Mouse (Mus musculus) stomach, embryonic 14.5 days (tissue): ENCODE data around the gene Cadm1. TPM values are rescaled to one million over a fixed set of nuclear protein-coding genes. Genes with fewer than 3 reads are reported as not detected.

Source experiments
- ATAC-seq: fragments of 200-750 bp; cut with Nextera tagmentation; 2 replicates; pipeline ENCODE4 v1.8.0; 2017; ENCODE audit warnings: low read depth, moderate TSS enrichment; ENCODE audit not compliant: insufficient number of reproducible peaks, insufficient read depth, low FRiP score
- H3K27ac ChIP-seq: fragments of 300-500 bp; sonication (generic); 2 replicates; pipeline ENCODE4 v1.5.1; 2014; ENCODE audit warnings: mild to moderate bottlenecking, low read length, moderate library complexity, mixed read lengths
- H3K27me3 ChIP-seq: fragments of 300-500 bp; sonication (generic); 2 replicates; pipeline ENCODE4 v1.6.1; 2014; ENCODE audit warnings: low read length, control low read depth, mixed read lengths; ENCODE audit not compliant: control insufficient read depth, insufficient read depth
- H3K36me3 ChIP-seq: fragments of 300-500 bp; sonication (generic); 2 replicates; pipeline ENCODE4 v1.6.1; 2014; ENCODE audit warnings: mild to moderate bottlenecking, control low read depth, low read length, moderate library complexity, mixed read lengths; ENCODE audit not compliant: control insufficient read depth, insufficient read depth
- H3K4me1 ChIP-seq: fragments of 300-500 bp; sonication (generic); 2 replicates; pipeline ENCODE4 v1.6.1; 2014; ENCODE audit warnings: low read length, control low read depth, mixed read lengths; ENCODE audit not compliant: control insufficient read depth, insufficient read depth
- H3K4me2 ChIP-seq: fragments of 300-500 bp; sonication (generic); replicated peaks from 2 replicates; pipeline ENCODE4 v1.6.1; 2014; ENCODE audit warnings: low read depth, low read length, control low read depth
- H3K4me3 ChIP-seq: fragments of 300-500 bp; sonication (generic); 2 replicates; pipeline ENCODE4 v1.5.1; 2014; ENCODE audit warnings: low read depth, low read length, control low read depth
- H3K9ac ChIP-seq: fragments of 300-500 bp; sonication (generic); replicated peaks from 2 replicates; pipeline ENCODE4 v1.6.1; 2014; ENCODE audit warnings: low read depth, mild to moderate bottlenecking, control low read depth, low read length, moderate library complexity, mixed read lengths
- H3K9me3 ChIP-seq: fragments of 300-500 bp; sonication (generic); 2 replicates; pipeline ENCODE4 v1.6.1; 2016; ENCODE audit warnings: low read depth, low read length, control low read depth; ENCODE audit not compliant: control insufficient read depth
- WGBS: fragments of 180-500 bp; shearing (Covaris S2); extraction: QIAGEN DNeasy Blood & Tissue Kit; methylation state at CpG from one replicate; pipeline ENCODE4 v1.1.7; 2014; 5-methylcytosine and 5-hydroxymethylcytosine counted together
- polyA plus RNA-seq: library from polyadenylated mRNA; unstranded; fragments of >200 nt; fragmentation: Nextera tagmentation; extraction: Ambion mirVana; gene quantifications from 2 replicates; pipeline ENCODE4 v1.2.1, GENCODE M21; 2014

Gene Cadm1
- polyA plus RNA-seq, 1 experiment from 2014 or later: 70.5 TPM

GRCm38 (mm10) chr9:47766342-47766741 lies 236.4 kb downstream of the Cadm1 start:
- no peaks in the 10 kb centered on the region for H3K27me3 ChIP-seq
- H3K36me3 ChIP-seq: no peaks in the 10 kb centered on the region
- no peak overlapping the region for H3K27ac ChIP-seq
- no peak overlapping the region for H3K4me2 ChIP-seq
- 38% methylated on average over 10 of the region's 10 CpGs for WGBS
- H3K4me1 ChIP-seq: peaks cover 21% of the 10 kb centered on the region
- no peak overlapping the region for H3K4me3 ChIP-seq
- H3K9me3 ChIP-seq: no peaks in the 10 kb centered on the region
- 0 out of 2 replicates have a peak, but pooled peaks have one; percentile 37 for ATAC-seq
- no peak overlapping the region for H3K9ac ChIP-seq

DNA sequence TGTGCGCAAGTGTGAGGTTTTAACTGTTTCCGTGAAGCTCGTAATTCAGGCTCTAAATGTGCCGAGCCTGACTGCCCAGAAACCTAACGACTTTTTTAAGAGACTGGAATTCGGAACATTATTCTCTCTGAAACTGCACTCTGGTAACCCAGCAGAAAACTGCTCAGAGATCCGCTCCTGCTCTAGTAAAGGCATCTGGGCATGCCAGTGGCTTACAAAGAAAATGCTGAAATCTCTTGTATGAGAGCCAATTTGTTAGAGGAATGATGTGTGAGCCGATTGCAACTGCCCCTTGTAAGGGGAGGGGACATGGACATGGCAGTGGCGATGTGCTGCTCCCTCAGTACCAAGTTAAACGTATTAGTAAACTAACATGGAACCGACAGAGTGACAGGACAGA lies 240.9 kb downstream of the Cadm1 start:
- no peaks in the 10 kb centered on the region for H3K36me3 ChIP-seq
- H3K9ac ChIP-seq: no peak overlapping the region
- H3K27me3 ChIP-seq: no peaks in the 10 kb centered on the region
- no peak overlapping the region for H3K4me3 ChIP-seq
- ATAC-seq: no peak
- no peaks in the 10 kb centered on the region for H3K9me3 ChIP-seq
- 30% methylated on average over 11 of the region's 11 CpGs for WGBS
- H3K27ac ChIP-seq: no peak overlapping the region
- H3K4me2 ChIP-seq: no peak overlapping the region
- H3K4me1 ChIP-seq: peaks cover 13% of the 10 kb centered on the region

DNA sequence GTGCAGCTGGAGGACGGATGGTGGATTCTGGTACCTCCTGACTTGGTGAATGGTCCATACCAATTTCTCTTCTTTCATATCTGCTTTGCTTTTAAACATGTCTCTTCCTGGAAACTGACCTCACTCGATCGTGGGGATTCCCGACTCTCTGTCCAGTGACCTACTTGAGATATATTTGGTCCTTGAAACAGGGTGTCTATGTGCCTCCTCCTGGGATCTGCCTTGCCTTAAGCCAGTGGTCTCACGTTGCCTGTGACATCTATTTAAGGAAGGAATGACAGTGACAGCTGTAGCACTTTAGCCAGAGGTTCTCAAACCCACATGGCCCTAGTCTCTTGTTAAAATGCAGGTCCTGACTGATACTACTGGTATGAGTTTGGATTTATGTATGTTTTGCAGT lies 242.0 kb downstream of the Cadm1 start:
- Histone ChIP-seq H3K4me3 (no peak overlapping the region), H3K27ac (no peak overlapping the region), H3K9ac (no peak overlapping the region), H3K27me3 (no peaks in the 10 kb centered on the region), H3K36me3 (no peaks in the 10 kb centered on the region), H3K4me1 (peaks cover 6% of the 10 kb centered on the region), H3K9me3 (no peaks in the 10 kb centered on the region), H3K4me2 (no peak overlapping the region)
- ATAC-seq: no peak
- 60% methylated on average over 5 of the region's 5 CpGs for WGBS

GRCm38 (mm10) chr9:47772750-47773149 lies 242.8 kb downstream of the Cadm1 start:
- no peak overlapping the region for H3K4me3 ChIP-seq
- 81% methylated on average over 6 of the region's 6 CpGs for whole genome bisulfite sequencing
- ATAC-seq: no peak

DNA sequence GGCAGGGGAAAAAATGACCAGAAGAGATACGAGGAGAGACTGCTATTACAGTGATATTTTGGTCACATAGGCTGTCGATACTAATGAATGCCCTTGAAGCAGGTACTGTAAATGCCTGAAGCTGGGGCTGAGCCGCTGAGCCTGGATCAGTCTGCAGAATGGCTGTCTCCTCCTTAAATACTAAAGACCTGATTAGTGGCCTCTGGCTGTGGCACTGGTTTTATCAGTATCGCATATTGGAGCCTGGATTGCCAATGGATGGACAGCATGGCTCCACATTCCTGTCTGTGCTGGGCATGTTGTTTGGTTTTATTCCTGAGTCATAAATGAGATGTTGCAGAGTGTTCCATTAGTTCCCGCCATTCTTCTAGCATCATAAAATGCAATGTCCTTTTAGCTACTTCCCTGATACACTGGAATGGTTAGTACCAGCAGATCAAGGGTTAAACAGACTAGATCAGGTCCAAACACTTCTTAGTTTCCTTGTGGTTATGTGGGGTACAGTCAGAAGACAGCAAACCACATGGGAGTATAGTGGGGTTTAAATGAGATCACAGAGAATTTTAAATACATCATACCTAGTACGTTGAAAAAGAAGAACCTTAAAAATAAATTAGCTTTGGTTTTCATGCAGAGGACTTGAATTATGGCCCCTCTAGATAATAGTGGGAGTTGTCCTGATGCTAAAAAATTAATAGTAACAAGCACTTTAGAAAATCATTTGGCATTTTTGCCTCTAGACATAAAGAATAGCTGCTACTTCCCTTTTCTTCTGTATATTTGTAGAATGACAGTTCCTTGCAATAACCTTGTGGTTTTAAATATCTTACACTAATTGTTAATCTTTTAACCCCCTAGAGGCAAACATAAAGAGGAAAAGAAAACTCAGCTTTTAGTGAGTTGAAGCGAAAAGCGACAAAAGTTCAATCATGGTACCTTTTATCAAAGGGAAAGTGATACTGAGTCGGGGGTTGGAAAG lies 247.3 kb downstream of the Cadm1 start:
- no peaks in the 10 kb centered on the region for H3K36me3 ChIP-seq
- H3K9me3 ChIP-seq: no peaks in the 10 kb centered on the region
- no peaks in the 10 kb centered on the region for H3K27me3 ChIP-seq
- ATAC-seq: no peak
- no peak overlapping the region for H3K4me3 ChIP-seq
- H3K9ac ChIP-seq: no peak overlapping the region
- WGBS: 81% methylated on average over 9 of the region's 9 CpGs
- H3K27ac ChIP-seq: no peak overlapping the region
- H3K4me2 ChIP-seq: no peak overlapping the region
- H3K4me1 ChIP-seq: no peaks in the 10 kb centered on the region

More at GRCm38 (mm10) chr9:47772750-47773149, 242.8 kb downstream of the Cadm1 start:
- no peak overlapping the region for H3K9ac ChIP-seq
- H3K27ac ChIP-seq: no peak overlapping the region
- H3K36me3 ChIP-seq: no peaks in the 10 kb centered on the region
- H3K9me3 ChIP-seq: no peaks in the 10 kb centered on the region
- no peaks in the 10 kb centered on the region for H3K27me3 ChIP-seq
- H3K4me2 ChIP-seq: no peak overlapping the region
- H3K4me1 ChIP-seq: peaks cover 6% of the 10 kb centered on the region

GRCm38 (mm10) chr9:47778438-47778837 lies 248.5 kb downstream of the Cadm1 start:
- WGBS: 50% methylated on average over 11 of the region's 11 CpGs

GRCm38 (mm10) chr9:47779291-47779690 lies 249.3 kb downstream of the Cadm1 start:
- 77% methylated on average over 6 of the region's 6 CpGs for WGBS
- Histone ChIP-seq H3K27me3 (no peaks in the 10 kb centered on the region), H3K27ac (no peak overlapping the region), H3K4me3 (no peak overlapping the region), H3K9me3 (no peaks in the 10 kb centered on the region), H3K9ac (no peak overlapping the region), H3K36me3 (no peaks in the 10 kb centered on the region), H3K4me1 (no peaks in the 10 kb centered on the region), H3K4me2 (no peak overlapping the region)
- ATAC-seq: no peak

More at GRCm38 (mm10) chr9:47778438-47778837, 248.5 kb downstream of the Cadm1 start:
- no peaks in the 10 kb centered on the region for H3K36me3 ChIP-seq
- no peaks in the 10 kb centered on the region for H3K9me3 ChIP-seq
- no peak overlapping the region for H3K4me3 ChIP-seq
- no peak overlapping the region for H3K9ac ChIP-seq
- H3K27me3 ChIP-seq: no peaks in the 10 kb centered on the region
- H3K27ac ChIP-seq: no peak overlapping the region
- H3K4me2 ChIP-seq: no peak overlapping the region
- no peak for ATAC-seq
- H3K4me1 ChIP-seq: no peaks in the 10 kb centered on the region

DNA sequence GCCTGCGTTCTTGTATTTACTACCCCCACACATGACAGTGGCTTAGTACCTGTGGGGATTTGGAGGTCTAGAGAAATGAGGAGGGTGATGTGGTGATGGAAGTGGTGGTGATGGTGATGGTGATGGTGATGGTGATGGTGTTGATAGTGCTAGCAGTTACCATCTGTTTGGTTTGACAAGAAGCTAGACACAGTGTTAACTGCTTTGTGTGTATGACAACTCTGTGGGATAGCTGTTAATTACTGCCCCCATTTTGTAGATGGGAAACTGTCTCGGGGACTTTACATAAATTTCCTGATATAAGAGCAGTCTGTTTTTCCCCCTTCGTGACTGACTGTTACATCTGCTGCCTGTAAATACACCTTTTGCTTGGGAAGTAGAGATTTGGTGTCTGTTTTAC lies 256.7 kb downstream of the Cadm1 start:
- Histone ChIP-seq H3K9me3 (no peaks in the 10 kb centered on the region), H3K4me1 (no peaks in the 10 kb centered on the region), H3K36me3 (no peaks in the 10 kb centered on the region; the same call in 1 of the 2 replicates), H3K27me3 (no peaks in the 10 kb centered on the region), H3K9ac (no peak overlapping the region), H3K4me2 (no peak overlapping the region), H3K27ac (no peak overlapping the region), H3K4me3 (no peak overlapping the region)
- 66% methylated on average over 3 of the region's 3 CpGs for WGBS
- no peak for ATAC-seq
